Mouse (Mus musculus) retina, postnatal 7 days (tissue): Measurements from ENCODE around the gene Fam71e1.

ENCODE experiments used
- DNase-seq: peaks from one replicate; pipeline ENCODE4 v3.0.0-alpha.2; 2012; ENCODE audit warnings: low read depth, low spot score

Fam71e1 gene

GRCm38 (mm10) chr7:44470696-44471612, 25.4 kb upstream of the Fam71e1 start:
- no peak for DNase-seq

DNA sequence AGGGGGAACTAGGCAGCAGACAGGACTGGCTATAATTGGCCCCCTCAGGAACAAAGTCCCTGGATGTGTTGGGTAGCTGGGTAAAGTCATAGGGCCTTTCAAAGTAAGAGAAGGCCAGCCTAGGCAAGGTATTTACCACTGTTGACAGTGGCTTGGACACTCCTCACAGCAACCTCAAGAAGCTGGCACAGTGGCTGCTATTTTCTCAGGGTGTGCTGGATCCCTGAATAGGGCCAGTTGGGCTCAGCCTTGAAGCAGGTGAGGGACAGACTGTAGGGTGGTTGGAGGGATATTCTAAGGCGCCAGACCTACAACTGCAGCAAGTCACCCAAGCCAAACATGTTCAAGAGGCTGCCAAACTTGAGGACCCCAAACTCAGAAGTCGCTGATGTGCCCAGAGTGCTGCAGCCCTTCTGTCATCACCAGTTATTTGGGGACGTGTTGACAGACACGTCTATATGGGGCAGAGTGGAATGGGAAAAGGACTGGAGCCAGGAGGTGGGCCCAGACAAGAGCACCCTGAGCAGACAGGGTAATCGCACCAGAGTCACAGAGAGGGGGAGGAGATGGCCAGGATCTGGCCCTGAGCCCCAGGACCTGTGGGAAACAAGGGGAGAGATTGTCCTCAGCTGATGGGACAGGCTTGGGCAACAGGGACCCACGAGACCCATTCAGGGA, 24.4 kb upstream of the Fam71e1 start:
- no peak for DNase-seq

- no peak for DNase-seq
Observed at GRCm38 (mm10) chr7:44472558-44472885, 23.9 kb upstream of the Fam71e1 start.

DNA sequence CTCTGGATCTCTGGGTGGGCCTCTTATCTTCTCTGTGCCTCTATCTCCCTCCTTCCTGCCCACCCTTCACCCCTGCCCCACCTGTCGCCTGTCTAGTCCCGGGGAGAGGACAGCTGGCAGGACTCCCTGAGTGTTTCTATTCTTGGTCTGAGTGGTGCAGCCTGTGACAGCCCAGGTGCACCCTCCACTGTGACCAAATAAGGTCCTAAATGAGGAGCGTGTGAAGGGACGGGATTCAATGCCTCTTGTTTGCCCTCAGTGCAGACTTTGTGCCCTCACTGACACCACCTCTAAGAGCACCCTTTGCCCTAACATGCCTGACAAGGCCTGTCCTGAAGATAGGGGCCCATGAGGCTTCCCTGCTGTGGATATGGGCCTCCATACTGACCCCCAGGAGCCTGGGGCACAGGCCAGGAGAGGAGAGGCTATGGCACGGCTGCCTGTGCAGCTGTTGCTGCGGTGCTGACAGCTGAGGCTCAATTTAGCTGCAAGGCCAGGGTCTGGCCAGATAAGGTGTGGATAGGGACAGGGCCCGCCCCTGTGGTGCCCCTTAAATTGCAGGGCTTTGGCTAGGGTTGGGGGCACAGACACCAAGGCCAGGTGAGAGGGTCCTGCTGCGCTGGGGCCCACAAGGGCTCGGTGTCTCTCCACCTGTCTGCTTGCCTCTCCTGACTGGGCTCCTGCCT, 23.3 kb upstream of the Fam71e1 start:
- no peak for DNase-seq

- no peak for DNase-seq
Observed at GRCm38 (mm10) chr7:44474419-44474818, 22.0 kb upstream of the Fam71e1 start.

- DNase-seq = no peak
Observed at GRCm38 (mm10) chr7:44475046-44475614, 21.3 kb upstream of the Fam71e1 start.

- no peak for DNase-seq
Observed at GRCm38 (mm10) chr7:44482836-44483435, 13.4 kb upstream of the Fam71e1 start.

DNA sequence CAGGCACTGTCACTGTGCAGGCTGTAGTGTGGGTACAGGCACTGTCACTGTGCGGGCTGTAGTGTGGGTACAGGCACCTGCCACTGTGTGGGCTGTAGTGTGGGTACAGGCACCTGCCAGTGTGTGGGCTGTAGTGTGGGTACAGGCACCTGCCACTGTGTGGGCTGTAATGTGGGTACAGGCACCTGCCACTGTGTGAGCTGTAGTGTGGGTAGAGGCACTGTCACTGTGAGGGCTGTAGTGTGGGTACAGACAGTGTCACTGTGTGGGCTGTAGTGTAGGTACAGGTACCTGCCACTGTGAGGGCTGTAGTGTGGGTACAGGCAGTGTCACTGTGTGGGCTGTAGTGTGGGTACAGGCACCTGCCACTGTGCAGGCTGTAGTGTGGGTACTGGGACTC, 12.3 kb upstream of the Fam71e1 start:
- DNase-seq = no peak

DNA sequence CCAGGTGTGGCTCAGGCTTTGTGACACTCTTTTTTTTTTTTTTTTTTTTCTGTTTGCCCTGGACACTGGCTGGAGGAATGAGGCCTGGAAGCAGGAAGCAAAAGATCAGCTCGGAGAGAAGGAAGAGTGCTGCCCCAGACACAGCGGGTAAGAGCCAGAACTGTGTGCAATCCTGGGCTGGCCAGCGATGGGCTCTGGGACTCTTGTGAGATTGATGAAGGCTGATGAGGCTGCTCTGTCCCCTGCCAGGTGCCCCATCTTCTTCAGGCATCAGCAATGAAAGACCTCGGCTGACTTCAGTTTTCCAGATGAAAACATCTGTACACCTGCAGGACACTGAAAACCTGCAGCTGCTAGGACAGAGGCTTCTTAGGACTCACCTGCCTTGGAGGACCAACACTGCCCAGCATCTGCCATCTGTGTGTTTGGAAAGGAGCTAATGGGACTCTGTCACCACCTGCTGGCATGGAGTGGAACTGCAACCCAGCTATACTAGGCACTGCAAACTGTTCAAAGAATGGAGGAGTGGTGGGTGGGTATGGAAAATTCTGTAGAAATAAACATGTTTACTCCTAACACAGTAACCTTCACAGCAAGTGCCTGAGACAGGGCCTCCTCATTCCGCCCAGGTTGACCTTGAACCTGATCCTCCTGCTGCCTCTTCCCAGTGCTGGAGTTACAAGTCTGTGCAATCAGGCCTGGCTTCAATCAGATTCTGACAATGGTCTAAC, 11.4 kb upstream of the Fam71e1 start:
- DNase-seq = peak; percentile 77

DNA sequence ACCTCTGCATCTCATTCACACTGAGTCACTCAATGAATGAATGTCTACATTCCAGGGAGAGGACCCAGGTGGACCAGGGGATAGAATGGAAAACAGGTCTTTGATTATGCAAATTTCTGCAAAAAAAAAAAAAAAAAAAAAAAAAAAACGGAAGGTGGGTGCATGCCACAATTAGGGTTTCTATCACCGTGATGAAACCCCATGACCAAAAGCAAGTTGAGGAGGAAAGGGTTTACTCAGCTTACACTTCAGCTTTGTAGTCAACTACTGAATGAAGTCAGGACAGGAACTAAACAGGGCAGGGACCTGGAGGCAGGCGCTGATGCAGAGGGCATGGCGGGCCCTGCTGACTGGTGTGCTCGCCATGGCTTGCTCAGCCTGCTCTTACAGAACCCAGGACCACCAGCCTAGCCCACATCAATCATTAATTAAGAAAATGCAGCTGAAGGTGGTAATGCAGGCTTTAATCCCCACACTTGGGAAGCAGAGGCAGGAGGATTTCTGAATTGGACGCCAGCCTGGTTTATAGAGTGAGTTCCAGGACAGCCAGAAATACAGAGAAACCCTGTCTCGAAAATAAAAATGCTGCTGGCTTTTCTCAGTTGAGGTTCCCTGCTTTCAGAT, 10.7 kb upstream of the Fam71e1 start:
- no peak for DNase-seq

DNA sequence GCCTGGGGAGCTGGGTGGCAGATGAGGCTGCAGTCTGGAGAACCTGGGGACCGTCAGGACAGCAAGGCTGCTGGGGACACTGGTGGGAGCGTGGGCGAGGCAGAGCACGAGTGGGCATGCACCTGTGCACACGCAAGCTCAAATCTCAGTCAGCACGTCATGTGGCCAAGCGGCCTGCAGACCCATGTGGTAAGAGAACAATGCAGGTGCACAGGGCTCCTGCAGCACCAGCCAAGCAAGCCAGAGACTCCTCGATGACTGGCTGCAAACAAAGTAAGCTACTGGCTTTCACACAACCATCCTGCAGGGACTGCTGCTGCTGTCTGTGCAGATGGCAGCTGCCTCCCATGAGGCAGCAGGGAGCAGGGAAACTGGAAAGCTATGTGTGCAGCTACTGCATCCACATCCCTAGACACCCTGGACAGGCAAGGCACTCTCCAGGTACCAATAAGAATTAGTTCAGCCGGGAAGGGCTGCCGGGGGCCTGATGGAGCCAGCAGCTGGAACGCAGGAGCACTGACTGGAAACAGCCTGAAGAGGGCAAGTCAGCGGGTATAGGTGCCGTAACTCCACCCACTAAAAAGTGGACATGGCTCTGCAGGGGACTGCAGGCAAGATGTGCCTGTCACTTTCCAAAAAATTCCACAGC, 9.3 kb upstream of the Fam71e1 start:
- DNase-seq = no peak

GRCm38 (mm10) chr7:44487936-44488335, 8.4 kb upstream of the Fam71e1 start:
- no peak for DNase-seq

GRCm38 (mm10) chr7:44488545-44488944, 7.8 kb upstream of the Fam71e1 start:
- DNase-seq = no peak

- no peak for DNase-seq
Observed at GRCm38 (mm10) chr7:44490281-44490680, 6.1 kb upstream of the Fam71e1 start.

- DNase-seq = no peak
Observed at GRCm38 (mm10) chr7:44491391-44491790, 5.0 kb upstream of the Fam71e1 start.

- DNase-seq = no peak
Observed at GRCm38 (mm10) chr7:44492166-44492826, 4.1 kb upstream of the Fam71e1 start.

DNA sequence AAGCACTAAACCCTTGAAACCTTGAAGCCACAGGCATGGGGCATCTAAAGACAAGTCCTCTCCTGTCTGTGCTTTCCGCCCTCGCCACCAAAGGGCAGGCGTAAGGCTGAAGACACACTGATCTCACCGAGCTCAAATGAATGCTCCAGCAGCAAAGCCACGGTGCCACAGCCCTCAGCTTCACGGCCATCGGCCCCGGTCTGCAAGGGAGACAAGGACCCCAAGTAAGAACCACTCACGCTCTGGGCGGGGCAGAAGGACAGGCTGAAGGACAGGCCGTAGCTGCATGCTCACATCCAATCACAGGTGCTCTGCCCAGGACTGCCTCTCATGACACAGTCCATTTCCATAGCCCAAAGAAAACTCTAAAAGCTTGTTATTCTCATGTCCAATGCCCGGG, 1.7 kb upstream of the Fam71e1 start:
- no peak for DNase-seq

GRCm38 (mm10) chr7:44495086-44495485, 1.3 kb upstream of the Fam71e1 start:
- DNase-seq = no peak

DNA sequence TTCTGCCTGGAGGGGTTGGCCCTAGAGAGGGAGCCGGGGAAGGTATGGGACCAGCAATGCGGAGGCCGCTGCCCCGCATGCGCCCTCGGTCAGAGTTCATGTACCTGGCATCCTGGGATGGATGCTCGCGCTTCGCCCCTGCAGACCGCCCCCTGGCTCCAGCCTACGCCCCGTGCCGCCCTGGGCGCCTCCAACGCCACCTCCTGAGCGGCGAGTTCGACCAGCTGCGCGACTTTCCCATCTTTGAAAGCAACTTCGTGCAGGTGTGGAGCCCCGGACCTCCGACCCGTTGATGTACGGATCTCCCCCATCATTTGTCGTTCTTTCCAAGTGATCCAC, 359 bp downstream of the Fam71e1 start:
- no peak for DNase-seq
